Mouse (Mus musculus) cerebellum, adult 2 months (tissue): ENCODE measurements around the gene Urb2.

Experiments
- CTCF ChIP-seq: fragments of 200-500 bp; IDR thresholded peaks from 2 replicates; pipeline ENCODE4 v1.5.1; 2011; ENCODE audit warnings: low read depth, mild to moderate bottlenecking, control low read depth, low read length, moderate library complexity, borderline replicate concordance; ENCODE audit not compliant: insufficient read depth
- POLR2A ChIP-seq: fragments of 200-500 bp; IDR thresholded peaks from 2 replicates; pipeline ENCODE4 v1.6.1; 2011; ENCODE audit warnings: low read length, control low read depth, borderline replicate concordance; ENCODE audit not compliant: insufficient read depth

- TF ChIP-seq CTCF = no peak
- no peak for TF ChIP-seq POLR2A
Measured at GRCm38 (mm10) chr8:124083611-124084010, 62.3 kb downstream of the Urb2 start.
